Mouse (Mus musculus) monocyte, adult 5-6 weeks (primary cell): ENCODE data around the gene Atp2a3. TPM values are rescaled to one million over a fixed set of nuclear protein-coding genes. Genes with fewer than 3 reads are reported as not detected.

Experiments used
- ATAC-seq: fragments of 153-309, 156-312 bp; replicated peaks from 2 replicates; pipeline ENCODE4 v1.8.0; 2017; ENCODE audit warnings: mild to moderate bottlenecking; ENCODE audit not compliant: low TSS enrichment, insufficient number of reproducible peaks, severe bottlenecking, poor library complexity, low FRiP score
- total RNA-seq: library from RNA; stranded (forward); fragments of 200-1000, 200-491, 200-594 nt; gene quantifications from 3 replicates; pipeline ENCODE4 v1.2.3, GENCODE M21; 2017

Atp2a3 gene
- total RNA-seq, 1 experiment from 2014 or later = 107 TPM

- no peak for ATAC-seq
These were observed 60.2 kb downstream of the Atp2a3 start for GRCm38 (mm10) chr11:73020953-73021800.

- no peak for ATAC-seq
These were observed 62.1 kb downstream of the Atp2a3 start for GRCm38 (mm10) chr11:73023099-73023498.

GRCm38 (mm10) chr11:73023827-73024226, 62.9 kb downstream of the Atp2a3 start:
- ATAC-seq = no peak

GRCm38 (mm10) chr11:73024236-73024904, 63.4 kb downstream of the Atp2a3 start:
- ATAC-seq = peak; percentile 95

- ATAC-seq = no peak
These were observed 66.0 kb downstream of the Atp2a3 start for GRCm38 (mm10) chr11:73026961-73027360.

- ATAC-seq = peak; percentile 93
These were observed 70.0 kb downstream of the Atp2a3 start for GRCm38 (mm10) chr11:73030821-73031498.

DNA sequence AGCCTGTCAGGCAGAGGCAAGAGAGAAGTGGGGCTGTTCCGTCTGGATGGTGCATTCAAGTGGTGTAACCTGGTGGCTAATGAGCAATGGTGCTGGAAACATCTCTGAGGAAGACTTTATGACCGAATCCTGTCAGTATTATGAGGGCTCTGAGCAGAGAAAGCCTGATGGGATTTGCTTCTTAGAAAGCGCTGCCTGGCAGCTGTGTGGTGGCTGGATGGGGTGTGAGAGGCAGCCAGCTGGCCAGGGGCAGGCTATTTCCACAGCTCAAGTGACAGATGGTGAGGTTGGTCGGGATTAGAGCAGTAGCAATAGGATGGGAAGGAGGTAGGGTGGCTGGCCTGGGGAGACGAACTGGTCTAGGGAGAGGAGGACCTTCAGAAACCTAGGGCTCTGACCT, 70.6 kb downstream of the Atp2a3 start:
- ATAC-seq = no peak

DNA sequence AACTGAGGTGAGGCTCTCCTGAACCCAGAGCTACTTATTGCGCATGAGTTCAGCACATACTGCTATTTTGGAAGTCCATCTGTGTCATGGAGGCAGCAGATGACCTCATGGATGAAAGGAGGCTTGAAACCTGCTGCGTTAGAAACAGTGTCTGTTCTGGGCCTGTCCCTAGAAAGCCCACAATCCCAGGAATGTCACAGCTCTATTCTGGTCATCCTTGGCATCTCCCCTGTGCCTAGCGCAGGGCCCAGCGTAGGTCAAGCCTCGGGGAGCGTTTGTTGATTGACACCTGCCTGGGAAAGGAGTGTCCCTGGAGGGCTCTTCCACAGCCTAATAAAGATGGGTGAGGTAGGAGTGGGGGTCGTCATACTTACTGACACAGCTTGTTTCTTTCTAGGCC, 75.1 kb downstream of the Atp2a3 start:
- no peak for ATAC-seq

- no peak for ATAC-seq
These were observed 75.9 kb downstream of the Atp2a3 start for GRCm38 (mm10) chr11:73036889-73037288.

DNA sequence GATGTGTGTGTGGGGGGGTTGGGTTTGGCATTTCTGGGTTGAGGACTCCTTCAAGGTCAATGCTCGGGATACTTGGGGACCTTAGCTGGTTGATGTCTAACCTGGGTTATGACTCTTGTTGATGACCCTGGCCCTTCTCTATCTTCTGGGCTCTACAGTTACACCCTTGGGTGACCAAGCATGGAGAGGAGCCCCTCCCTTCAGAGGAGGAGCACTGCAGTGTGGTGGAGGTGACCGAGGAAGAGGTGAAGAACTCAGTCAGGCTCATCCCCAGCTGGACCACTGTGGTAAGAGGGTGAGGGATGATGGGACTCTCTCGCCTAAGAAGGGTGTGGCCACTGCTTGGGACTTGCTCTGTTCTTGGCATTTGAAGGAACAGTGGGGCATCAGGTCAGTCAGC, 76.7 kb downstream of the Atp2a3 start:
- ATAC-seq = no peak

DNA sequence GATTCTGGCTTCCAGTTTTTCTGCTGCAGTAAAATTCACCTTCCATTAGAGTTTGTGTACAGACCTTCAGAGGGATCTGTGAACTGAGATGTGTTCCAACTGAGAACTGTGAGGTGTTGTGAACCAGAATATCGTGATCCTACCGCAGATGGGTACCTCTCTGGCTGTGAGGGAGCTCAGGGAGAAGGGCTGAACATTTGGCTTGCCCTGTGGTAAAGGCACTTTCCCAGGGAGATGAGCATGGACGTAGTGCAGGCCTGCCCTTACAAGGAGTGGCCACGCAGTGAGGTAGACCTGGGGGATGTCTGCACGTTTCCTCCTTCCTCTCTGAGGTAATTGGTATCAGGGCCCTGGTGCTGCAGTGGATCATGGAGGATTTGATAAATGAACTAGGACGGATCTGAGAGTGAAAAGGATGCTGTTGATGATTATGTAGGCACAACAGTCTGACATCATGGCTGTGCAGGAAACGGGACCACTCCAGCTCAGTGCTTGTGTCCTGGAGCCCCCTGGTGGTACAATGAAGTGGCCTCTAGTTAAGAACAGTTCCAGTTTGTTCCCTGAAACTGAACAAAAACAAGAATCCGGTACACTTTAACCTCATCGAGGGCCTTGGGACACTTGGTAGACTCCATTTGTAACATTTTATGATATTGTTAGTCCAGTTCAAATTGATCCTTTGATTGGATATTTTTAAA, 78.3 kb downstream of the Atp2a3 start:
- 0 out of 2 replicates have a peak, but pooled peaks have one; percentile 66 for ATAC-seq

Other genes with a start within 250 kb of the Atp2a3 start
- gene Cyb5d2, start 165.0 kb upstream of the Atp2a3 start, total RNA-seq = 5.4 to 6.6 TPM (median 6.4 TPM) in 3 replicates
- gene Zzef1, start 164.9 kb upstream of the Atp2a3 start, total RNA-seq = 87.3 to 90.8 TPM (median 90.0 TPM) in 3 replicates
- 6.3 to 18.7 TPM (median 15.6 TPM) in 3 replicates for gene P2rx1, start 37.9 kb downstream of the Atp2a3 start, total RNA-seq
- 2.6 to 4.0 TPM (median 3.0 TPM) in 3 replicates for gene Camkk1, start 57.8 kb downstream of the Atp2a3 start, total RNA-seq
- gene Ncbp3, start 86.6 kb downstream of the Atp2a3 start, total RNA-seq = 11.5 to 18.1 TPM (median 14.0 TPM) in 3 replicates
- 1.7 to 2.4 TPM (median 1.8 TPM) in 3 replicates for gene Itgae, start 129.4 kb downstream of the Atp2a3 start, total RNA-seq
- 6.3 to 16.9 TPM (median 6.5 TPM) in 3 replicates for gene Haspin, start 177.1 kb downstream of the Atp2a3 start, total RNA-seq
- gene P2rx5, start 199.3 kb downstream of the Atp2a3 start, total RNA-seq = 0.32 TPM in 1 of 3 replicates, not detected in the others
- gene Emc6, start 215.9 kb downstream of the Atp2a3 start, total RNA-seq = 28.3 to 33.4 TPM (median 32.5 TPM) in 3 replicates
- gene Tax1bp3, start 215.9 kb downstream of the Atp2a3 start, total RNA-seq = 14.2 to 15.7 TPM (median 14.6 TPM) in 3 replicates
- 15.6 to 19.4 TPM (median 18.2 TPM) in 3 replicates for gene Ctns, start 237.9 kb downstream of the Atp2a3 start, total RNA-seq
- gene Shpk, start 238.3 kb downstream of the Atp2a3 start, total RNA-seq = 0.64 to 3.0 TPM (median 1.2 TPM) in 3 replicates